In the genomic region with DNA sequence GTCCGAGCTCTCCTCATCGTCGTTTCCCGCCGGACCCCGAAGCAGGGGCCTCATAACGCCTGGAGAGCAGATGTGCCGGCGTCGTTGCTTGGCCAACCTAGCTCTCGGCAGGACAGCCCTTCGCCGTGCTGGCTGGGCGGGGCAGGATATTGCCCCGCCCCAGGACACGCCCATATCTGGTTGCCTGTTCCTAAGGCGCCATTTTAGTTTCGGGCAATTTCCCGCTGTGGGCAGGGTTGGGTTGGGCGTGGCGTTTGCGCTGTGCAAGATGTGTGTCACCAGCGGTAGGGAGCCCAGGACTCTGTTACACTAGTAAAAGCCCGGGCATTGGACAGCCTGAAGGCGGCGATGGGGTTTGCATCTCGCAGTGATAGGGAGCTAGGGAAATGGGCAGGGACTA, we compare ENCODE assay signal across 8 mouse cellular contexts. TPM values are rescaled to one million over a fixed set of nuclear protein-coding genes. Genes with fewer than 3 reads are reported as not detected.
DNase-seq lines count a peak whose midpoint lies in the region; ATAC-seq lines count a peak whose summit lies in the region.

Gene Slc17a5, minus strand, starts transcription at position 128 of the 400 bp plus-strand sequence.

- WGBS in heart, embryonic 13.5 days = under 1% methylated on average over 27 of the region's 27 CpGs
- WGBS in liver, embryonic 12.5 days (ENCODE audit: insufficient replicate concordance) = 1% methylated on average over 27 of the region's 27 CpGs
- WGBS in stomach, embryonic 15.5 days = under 1% methylated on average over 27 of the region's 27 CpGs

- peaks cover 9% of the 10 kb centered on the region; the same call in 1 of the 2 replicates for H3K36me3 ChIP-seq in heart, embryonic 13.5 days
- no peaks in the 10 kb centered on the region for H3K36me3 ChIP-seq in liver, embryonic 12.5 days
- H3K36me3 ChIP-seq in stomach, embryonic 15.5 days = 0 out of 2 replicates have a peak, but pooled peaks cover 5% of the 10 kb centered on the region

- peaks cover 2% of the 10 kb centered on the region; the same call in 1 of the 2 replicates for H3K4me1 ChIP-seq in brown adipose tissue, adult 24 weeks (ENCODE audit: control insufficient read depth, insufficient read depth, insufficient read length, low read length)
- peaks cover 9% of the 10 kb centered on the region for H3K4me1 ChIP-seq in heart, embryonic 13.5 days
- peaks cover 34% of the 10 kb centered on the region for H3K4me1 ChIP-seq in liver, embryonic 12.5 days
- H3K4me1 ChIP-seq in stomach, embryonic 15.5 days = 0 out of 2 replicates have a peak, but pooled peaks cover 3% of the 10 kb centered on the region

- ATAC-seq in heart, embryonic 13.5 days (ENCODE audit: extremely low read depth, insufficient number of reproducible peaks, low FRiP score, low TSS enrichment) = peak; percentile 99
- ATAC-seq in liver, embryonic 12.5 days = peak; percentile 98
- ATAC-seq in stomach, embryonic 15.5 days (ENCODE audit: insufficient read depth, low FRiP score, low read depth) = peak; percentile 97

- peak within 1 kb of the TSS; percentile 87 for H3K9ac ChIP-seq in heart, embryonic 13.5 days
- H3K9ac ChIP-seq in liver, embryonic 12.5 days = peak within 1 kb of the TSS; percentile 80
- peak within 1 kb of the TSS; percentile 37; the same call in 1 of the 2 replicates for H3K9ac ChIP-seq in stomach, embryonic 15.5 days

- peak; percentile 97 for DNase-seq in CD4-positive, CD25-positive, alpha-beta regulatory T cell, adult 2 months (ENCODE audit: low read depth, low spot score)
- DNase-seq in fat pad, adult 2 months (ENCODE audit: extremely low read depth, low read depth, low spot score) = peak; percentile 33
- DNase-seq in kidney, postnatal 10 days = peak; percentile 96
- peak; percentile 93 to 94 for DNase-seq in natural killer cell, adult 2 months (ENCODE audit: low spot score in 2 of 2)

- peak within 1 kb of the TSS; percentile 45 for H3K27ac ChIP-seq in brown adipose tissue, adult 24 weeks (replicated peaks; ENCODE audit: low read depth, low read length)
- H3K27ac ChIP-seq in heart, embryonic 13.5 days (replicated peaks) = peak within 1 kb of the TSS; percentile 51; the same call in 1 of the 2 replicates
- H3K27ac ChIP-seq in liver, embryonic 12.5 days = peak within 1 kb of the TSS; percentile 74
- H3K27ac ChIP-seq in stomach, embryonic 15.5 days = peak within 1 kb of the TSS; percentile 61

- H3K4me2 ChIP-seq in heart, embryonic 13.5 days = peak within 1 kb of the TSS; percentile 74
- H3K4me2 ChIP-seq in liver, embryonic 12.5 days = peak within 1 kb of the TSS; percentile 94
- H3K4me2 ChIP-seq in stomach, embryonic 15.5 days = peak within 1 kb of the TSS; percentile 68

- H3K27me3 ChIP-seq in heart, embryonic 13.5 days (replicated peaks) = no peaks in the 10 kb centered on the region
- no peaks in the 10 kb centered on the region for H3K27me3 ChIP-seq in liver, embryonic 12.5 days (replicated peaks)
- H3K27me3 ChIP-seq in stomach, embryonic 15.5 days (replicated peaks) = no peaks in the 10 kb centered on the region

- H3K9me3 ChIP-seq in heart, embryonic 13.5 days = no peaks in the 10 kb centered on the region
- H3K9me3 ChIP-seq in liver, embryonic 12.5 days (replicated peaks) = no peaks in the 10 kb centered on the region
- H3K9me3 ChIP-seq in stomach, embryonic 15.5 days = no peaks in the 10 kb centered on the region

- peak within 1 kb of the TSS; percentile 81 for H3K4me3 ChIP-seq in brown adipose tissue, adult 24 weeks (ENCODE audit: insufficient read depth, low read depth, low read length)
- H3K4me3 ChIP-seq in heart, embryonic 13.5 days = peak within 1 kb of the TSS; percentile 68
- peak within 1 kb of the TSS; percentile 82 for H3K4me3 ChIP-seq in liver, embryonic 12.5 days
- peak within 1 kb of the TSS; percentile 71 for H3K4me3 ChIP-seq in stomach, embryonic 15.5 days (replicated peaks)

RNA-seq across cellular contexts. Expression of gene Slc17a5, which starts in this region (rescaled TPM):
- 3.5 and 4.4 TPM in 2 replicates for polyA plus RNA-seq in brown adipose tissue, adult 24 weeks (2012; ENCODE audit: insufficient read depth, insufficient read length, missing spikeins)
- 7.9 and 8.1 TPM in 2 replicates for polyA plus RNA-seq in heart, embryonic 13.5 days (2015; fragmentation: Nextera tagmentation; extraction: Ambion mirVana)
- 5.6 and 6.0 TPM in 2 replicates for polyA plus RNA-seq in liver, embryonic 12.5 days (2016; fragmentation: Nextera tagmentation; extraction: Ambion mirVana)
- polyA plus RNA-seq in stomach, embryonic 15.5 days (2015; fragmentation: Nextera tagmentation; extraction: Ambion mirVana) = 17.3 and 18.8 TPM in 2 replicates

Comparison
In these comparisons a context has a peak if more than half of its experiments do, and no peak if none do; other contexts are left out.
1. Peak in every context shown above with its lines: DNase-seq, ATAC-seq, H3K4me3 ChIP-seq and H3K27ac ChIP-seq.
2. DNase-seq: peak in every context shown above with its lines; median percentile 97 in CD4-positive, CD25-positive, alpha-beta regulatory T cell, adult 2 months; 96 in kidney, postnatal 10 days; 94 in natural killer cell, adult 2 months; 33 in fat pad, adult 2 months.
3. H3K9ac ChIP-seq: peak in every context shown above with its lines; median percentile 87 in heart, embryonic 13.5 days; 80 in liver, embryonic 12.5 days; 37 in stomach, embryonic 15.5 days.